Mouse (Mus musculus): Measurements from ENCODE around the gene AC170998.1. TPM values are rescaled to one million over a fixed set of nuclear protein-coding genes. Genes with fewer than 3 reads are reported as not detected.

AC170998.1 gene
- polyA plus RNA-seq (2015; fragmentation: Nextera tagmentation; extraction: Ambion mirVana): 2.7 and 3.2 TPM in 2 replicates

- Histone ChIP-seq H3K4me1 (replicated peaks; ENCODE audit: control insufficient read depth, insufficient read depth, low read length) (peaks cover 7% of the 10 kb centered on the region), H3K4me3 (ENCODE audit: low read length) (no peak within 1 kb of the TSS), H3K9me3 (ENCODE audit: control insufficient read depth, low read length) (no peaks in the 10 kb centered on the region), H3K27ac (ENCODE audit: low read length) (no peak within 1 kb of the TSS), H3K4me2 (ENCODE audit: low read depth, low read length) (no peak within 1 kb of the TSS), H3K9ac (ENCODE audit: low read length) (no peak within 1 kb of the TSS), H3K36me3 (ENCODE audit: control insufficient read depth, insufficient read depth, low read length) (peaks cover 42% of the 10 kb centered on the region), H3K27me3 (ENCODE audit: control insufficient read depth, insufficient read depth, low read depth, low read length) (no peaks in the 10 kb centered on the region)
- 79% methylated on average over 4 of the region's 4 CpGs for WGBS
- ATAC-seq (ENCODE audit: low read depth): no peak
Observed at GRCm38 (mm10) chr17:28725783-28726182, at the start of gene AC170998.1. Gene AC170998.1, plus strand, starts transcription at chr17:28726083.

- no peaks in the 10 kb centered on the region for H3K4me1 ChIP-seq (replicated peaks; ENCODE audit: control insufficient read depth, insufficient read depth, low read length)
- H3K9me3 ChIP-seq (ENCODE audit: control insufficient read depth, low read length): no peaks in the 10 kb centered on the region
- no peaks in the 10 kb centered on the region for H3K36me3 ChIP-seq (ENCODE audit: control insufficient read depth, insufficient read depth, low read length)
- ATAC-seq (ENCODE audit: low read depth): no peak
- no peaks in the 10 kb centered on the region for H3K27me3 ChIP-seq (ENCODE audit: control insufficient read depth, insufficient read depth, low read depth, low read length)
- no peak overlapping the region for H3K9ac ChIP-seq (ENCODE audit: low read length)
- no peak overlapping the region for H3K27ac ChIP-seq (ENCODE audit: low read length)
- no peak overlapping the region for H3K4me3 ChIP-seq (ENCODE audit: low read length)
- H3K4me2 ChIP-seq (ENCODE audit: low read depth, low read length): no peak overlapping the region
- WGBS: 75% methylated on average over 13 of the region's 13 CpGs
Observed at GRCm38 (mm10) chr17:28682311-28683084, 43.4 kb upstream of the AC170998.1 start.

GRCm38 (mm10) chr17:28683601-28684000, 42.3 kb upstream of the AC170998.1 start:
- no peak overlapping the region for H3K4me2 ChIP-seq (ENCODE audit: low read depth, low read length)
- no peaks in the 10 kb centered on the region for H3K27me3 ChIP-seq (ENCODE audit: control insufficient read depth, insufficient read depth, low read depth, low read length)
- no peaks in the 10 kb centered on the region for H3K9me3 ChIP-seq (ENCODE audit: control insufficient read depth, low read length)
- H3K4me3 ChIP-seq (ENCODE audit: low read length): no peak overlapping the region
- no peak for ATAC-seq (ENCODE audit: low read depth)
- H3K9ac ChIP-seq (ENCODE audit: low read length): no peak overlapping the region
- WGBS: 59% methylated on average over 1 of the region's 1 CpGs
- no peak overlapping the region for H3K27ac ChIP-seq (ENCODE audit: low read length)
- no peaks in the 10 kb centered on the region for H3K4me1 ChIP-seq (replicated peaks; ENCODE audit: control insufficient read depth, insufficient read depth, low read length)
- no peaks in the 10 kb centered on the region for H3K36me3 ChIP-seq (ENCODE audit: control insufficient read depth, insufficient read depth, low read length)

- ATAC-seq (ENCODE audit: low read depth): no peak
- no peak overlapping the region for H3K4me3 ChIP-seq (ENCODE audit: low read length)
- peaks cover 4% of the 10 kb centered on the region for H3K27me3 ChIP-seq (ENCODE audit: control insufficient read depth, insufficient read depth, low read depth, low read length)
- H3K4me2 ChIP-seq (ENCODE audit: low read depth, low read length): no peak overlapping the region
- no peaks in the 10 kb centered on the region for H3K36me3 ChIP-seq (ENCODE audit: control insufficient read depth, insufficient read depth, low read length)
- no peaks in the 10 kb centered on the region for H3K9me3 ChIP-seq (ENCODE audit: control insufficient read depth, low read length)
- no peak overlapping the region for H3K27ac ChIP-seq (ENCODE audit: low read length)
- WGBS: 77% methylated on average over 19 of the region's 19 CpGs
- H3K4me1 ChIP-seq (replicated peaks; ENCODE audit: control insufficient read depth, insufficient read depth, low read length): peaks cover 4% of the 10 kb centered on the region
- H3K9ac ChIP-seq (ENCODE audit: low read length): no peak overlapping the region
Observed at GRCm38 (mm10) chr17:28684631-28685030, 41.3 kb upstream of the AC170998.1 start.

GRCm38 (mm10) chr17:28687354-28687753, 38.5 kb upstream of the AC170998.1 start:
- no peak for ATAC-seq (ENCODE audit: low read depth)
- 39% methylated on average over 4 of the region's 4 CpGs for WGBS
- Histone ChIP-seq H3K36me3 (ENCODE audit: control insufficient read depth, insufficient read depth, low read length) (no peaks in the 10 kb centered on the region), H3K9ac (ENCODE audit: low read length) (no peak overlapping the region), H3K9me3 (ENCODE audit: control insufficient read depth, low read length) (no peaks in the 10 kb centered on the region), H3K27ac (ENCODE audit: low read length) (no peak overlapping the region), H3K4me1 (replicated peaks; ENCODE audit: control insufficient read depth, insufficient read depth, low read length) (peaks cover 9% of the 10 kb centered on the region), H3K4me3 (ENCODE audit: low read length) (no peak overlapping the region), H3K27me3 (ENCODE audit: control insufficient read depth, insufficient read depth, low read depth, low read length) (peaks cover 4% of the 10 kb centered on the region), H3K4me2 (ENCODE audit: low read depth, low read length) (no peak overlapping the region)

- ATAC-seq (ENCODE audit: low read depth): no peak
Observed at GRCm38 (mm10) chr17:28689586-28690283, 36.1 kb upstream of the AC170998.1 start, which contains the start of gene Slc26a8. Gene Slc26a8, minus strand, starts transcription at chr17:28690233.

GRCm38 (mm10) chr17:28690776-28691686, 34.9 kb upstream of the AC170998.1 start, which contains the start of gene Mapk14:
Gene Mapk14, plus strand, starts transcription at chr17:28691329.
- H3K4me2 ChIP-seq (ENCODE audit: low read depth, low read length): peak within 1 kb of the TSS; percentile 62
- H3K4me3 ChIP-seq (ENCODE audit: low read length): peak within 1 kb of the TSS; percentile 99
- no peaks in the 10 kb centered on the region for H3K36me3 ChIP-seq (ENCODE audit: control insufficient read depth, insufficient read depth, low read length)
- H3K27ac ChIP-seq (ENCODE audit: low read length): peak within 1 kb of the TSS; percentile 98
- ATAC-seq (ENCODE audit: low read depth): peak; percentile 97
- H3K9me3 ChIP-seq (ENCODE audit: control insufficient read depth, low read length): no peaks in the 10 kb centered on the region
- H3K27me3 ChIP-seq (ENCODE audit: control insufficient read depth, insufficient read depth, low read depth, low read length): peaks cover 4% of the 10 kb centered on the region
- H3K9ac ChIP-seq (ENCODE audit: low read length): peak within 1 kb of the TSS; percentile 98
- WGBS: under 1% methylated on average over 71 of the region's 86 CpGs
- peaks cover 33% of the 10 kb centered on the region for H3K4me1 ChIP-seq (replicated peaks; ENCODE audit: control insufficient read depth, insufficient read depth, low read length)

More at GRCm38 (mm10) chr17:28689586-28690283, 36.1 kb upstream of the AC170998.1 start, which contains the start of gene Slc26a8:
- H3K4me3 ChIP-seq (ENCODE audit: low read length): peak within 1 kb of the TSS; percentile 99
- WGBS: 10% methylated on average over 40 of the region's 40 CpGs
- peaks cover 23% of the 10 kb centered on the region for H3K4me1 ChIP-seq (replicated peaks; ENCODE audit: control insufficient read depth, insufficient read depth, low read length)
- H3K27me3 ChIP-seq (ENCODE audit: control insufficient read depth, insufficient read depth, low read depth, low read length): peaks cover 4% of the 10 kb centered on the region
- H3K9me3 ChIP-seq (ENCODE audit: control insufficient read depth, low read length): no peaks in the 10 kb centered on the region
- H3K27ac ChIP-seq (ENCODE audit: low read length): peak within 1 kb of the TSS; percentile 98
- peak within 1 kb of the TSS; percentile 67 for H3K9ac ChIP-seq (ENCODE audit: low read length)
- peak within 1 kb of the TSS; percentile 62 for H3K4me2 ChIP-seq (ENCODE audit: low read depth, low read length)
- H3K36me3 ChIP-seq (ENCODE audit: control insufficient read depth, insufficient read depth, low read length): no peaks in the 10 kb centered on the region

GRCm38 (mm10) chr17:28691687-28692340, 34.1 kb upstream of the AC170998.1 start:
- peaks cover 41% of the 10 kb centered on the region for H3K4me1 ChIP-seq (replicated peaks; ENCODE audit: control insufficient read depth, insufficient read depth, low read length)
- peak; percentile 47 for ATAC-seq (ENCODE audit: low read depth)
- WGBS: under 1% methylated on average over 49 of the region's 53 CpGs

More at GRCm38 (mm10) chr17:28691687-28692340, 34.1 kb upstream of the AC170998.1 start:
- peak overlapping the region; percentile 98 for H3K9ac ChIP-seq (ENCODE audit: low read length)
- peak overlapping the region; percentile 62 for H3K4me2 ChIP-seq (ENCODE audit: low read depth, low read length)
- H3K9me3 ChIP-seq (ENCODE audit: control insufficient read depth, low read length): no peaks in the 10 kb centered on the region
- H3K27ac ChIP-seq (ENCODE audit: low read length): peak overlapping the region; percentile 98
- H3K27me3 ChIP-seq (ENCODE audit: control insufficient read depth, insufficient read depth, low read depth, low read length): peaks cover 4% of the 10 kb centered on the region
- no peaks in the 10 kb centered on the region for H3K36me3 ChIP-seq (ENCODE audit: control insufficient read depth, insufficient read depth, low read length)
- peak overlapping the region; percentile 99 for H3K4me3 ChIP-seq (ENCODE audit: low read length)

Measured in lung, embryonic 16.5 days (tissue).